Mouse (Mus musculus) myocyte (in vitro differentiated cells): ENCODE measurements around the gene Get4. TPM values are rescaled to one million over a fixed set of nuclear protein-coding genes. Genes with fewer than 3 reads are reported as not detected.

ENCODE experiments used
- H3K27me3 ChIP-seq: one replicate; pipeline ENCODE4 v1.6.1; 2011; ENCODE audit not compliant: control insufficient read depth, insufficient read depth, insufficient read length
- H3K36me3 ChIP-seq: one replicate; pipeline ENCODE4 v1.6.1; 2011; ENCODE audit not compliant: control insufficient read depth, insufficient read depth
- H3K4me2 ChIP-seq: one replicate; pipeline ENCODE4 v1.6.1; 2011; ENCODE audit warnings: low read depth, control low read depth
- H3K4me3 ChIP-seq: one replicate; pipeline ENCODE4 v1.5.1; 2011; ENCODE audit warnings: mild to moderate bottlenecking, control low read depth, moderate library complexity
- H3K79me2 ChIP-seq: one replicate; pipeline ENCODE4 v1.6.1; 2011; ENCODE audit not compliant: control insufficient read depth, insufficient read depth
- H3ac ChIP-seq: one replicate; pipeline ENCODE4 v1.6.1; 2011; ENCODE audit not compliant: control insufficient read depth, insufficient read length
- CEBPB ChIP-seq: IDR thresholded peaks from 2 replicates; pipeline ENCODE4 v1.6.1; 2011; ENCODE audit warnings: mild to moderate bottlenecking, moderate library complexity; ENCODE audit not compliant: poor library complexity, insufficient read depth, severe bottlenecking
- E2F4 ChIP-seq: IDR thresholded peaks from one replicate; pipeline ENCODE4 v1.6.1; 2011; ENCODE audit warnings: mild to moderate bottlenecking, control low read depth, moderate library complexity; ENCODE audit not compliant: insufficient read depth
- MAX ChIP-seq: IDR thresholded peaks from one replicate; pipeline ENCODE4 v1.6.1; 2011; ENCODE audit warnings: low read depth, mild to moderate bottlenecking, control low read depth
- MYOD1 ChIP-seq, 3 experiments: IDR thresholded peaks; one replicate each; pipeline ENCODE4 v1.6.1; 2011; ENCODE audit warnings: control low read depth in 2 of 3, low read depth in 2 of 3, mild to moderate bottlenecking in 2 of 3, moderate library complexity in 1 of 3; ENCODE audit not compliant: insufficient read length in 2 of 3, control insufficient read depth in 1 of 3
- MYOG ChIP-seq, 3 experiments: IDR thresholded peaks; one replicate each; pipeline ENCODE4 v1.6.1; 2011; ENCODE audit warnings: control low read depth in 2 of 3, low read depth in 2 of 3, mild to moderate bottlenecking in 2 of 3; ENCODE audit not compliant: insufficient read length in 2 of 3, control insufficient read depth in 1 of 3, insufficient read depth in 1 of 3
- POLR2A ChIP-seq: IDR thresholded peaks from one replicate; pipeline ENCODE4 v1.6.1; 2011; ENCODE audit warnings: low read depth, mild to moderate bottlenecking, control low read depth, moderate library complexity; ENCODE audit not compliant: insufficient read length
- POLR2AphosphoS2 ChIP-seq: IDR thresholded peaks from one replicate; pipeline ENCODE4 v1.6.1; 2011; ENCODE audit warnings: low read depth, control low read depth; ENCODE audit not compliant: insufficient read length
- REST ChIP-seq: IDR thresholded peaks from one replicate; pipeline ENCODE4 v1.6.1; 2011; ENCODE audit warnings: mild to moderate bottlenecking, control low read depth, moderate library complexity; ENCODE audit not compliant: insufficient read depth, insufficient read length
- SRF ChIP-seq: IDR thresholded peaks from one replicate; pipeline ENCODE4 v1.6.1; 2011; ENCODE audit warnings: low read depth; ENCODE audit not compliant: control insufficient read depth, insufficient read length
- TCF12 ChIP-seq: IDR thresholded peaks from one replicate; pipeline ENCODE4 v1.6.1; 2011; ENCODE audit warnings: mild to moderate bottlenecking, control low read depth; ENCODE audit not compliant: poor library complexity, insufficient read depth, severe bottlenecking
- TCF3 ChIP-seq: IDR thresholded peaks from one replicate; pipeline ENCODE4 v1.6.1; 2011; ENCODE audit warnings: low read depth, control low read depth; ENCODE audit not compliant: insufficient read length
- USF1 ChIP-seq: IDR thresholded peaks from one replicate; pipeline ENCODE4 v1.6.1; 2011; ENCODE audit warnings: low read depth, mild to moderate bottlenecking, control low read depth, moderate library complexity
- polyA plus RNA-seq: library from polyadenylated mRNA; unstranded; fragments of >200 nt; fragmentation: generic; extraction: Trizol; gene quantifications from one replicate; pipeline ENCODE4 v1.2.1, GENCODE M21; 2012; ENCODE audit warnings: missing spikeins

Gene Get4
- polyA plus RNA-seq, 1 experiment: 106 TPM

GRCm38 (mm10) chr5:139256211-139256765 lies 4.2 kb downstream of the Get4 start:
- Histone ChIP-seq H3K4me3 (no peak overlapping the region), H3K4me2 (no peak overlapping the region)
- TF ChIP-seq MYOG (IDR thresholded peaks at IDR 0.05; ENCODE audit: control insufficient read depth in 1 of 3, insufficient read depth in 1 of 3, insufficient read length in 2 of 3, low read depth in 2 of 3): no peak
- TF ChIP-seq MAX: no peak
- no peak for TF ChIP-seq E2F4
- no peak for TF ChIP-seq TCF3
- TF ChIP-seq POLR2A: no peak
- TF ChIP-seq POLR2AphosphoS2: no peak
- no peak for TF ChIP-seq MYOD1 (IDR thresholded peaks at IDR 0.05; ENCODE audit: control insufficient read depth in 1 of 3, insufficient read length in 2 of 3, low read depth in 2 of 3)
- TF ChIP-seq TCF12: no peak

DNA sequence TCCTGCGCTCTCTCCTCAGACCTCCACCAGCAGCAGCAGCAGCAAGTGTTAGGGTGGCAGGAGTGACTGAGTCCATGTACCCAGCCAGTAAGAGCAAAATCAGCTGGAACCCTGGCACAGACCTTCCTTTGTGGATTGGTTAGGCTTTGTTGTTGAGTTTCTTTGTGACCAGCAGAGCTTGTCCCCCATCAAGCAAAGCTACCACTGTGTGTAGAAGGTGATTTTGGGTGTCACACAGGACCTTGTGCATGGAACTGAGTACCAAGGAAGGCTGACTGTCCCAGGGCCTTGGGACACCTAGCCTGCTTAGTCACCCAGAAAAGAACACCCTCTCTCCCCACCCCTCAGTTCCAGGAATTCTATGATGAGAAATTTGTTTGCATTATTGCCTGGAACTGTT lies 5.1 kb downstream of the Get4 start:
- no peak overlapping the region for H3ac ChIP-seq
- no peaks in the 10 kb centered on the region for H3K27me3 ChIP-seq
- peaks cover 22% of the 10 kb centered on the region for H3K36me3 ChIP-seq
- TF ChIP-seq MYOG (IDR thresholded peaks at IDR 0.05; ENCODE audit: control insufficient read depth in 1 of 3, insufficient read depth in 1 of 3, insufficient read length in 2 of 3, low read depth in 2 of 3): no peak
- no peak for TF ChIP-seq POLR2AphosphoS2
- no peak for TF ChIP-seq SRF
- no peak for TF ChIP-seq TCF3
- TF ChIP-seq TCF12: no peak
- no peak overlapping the region for H3K4me3 ChIP-seq
- peaks cover 95% of the 10 kb centered on the region for H3K79me2 ChIP-seq
- H3K4me2 ChIP-seq: no peak overlapping the region

More at GRCm38 (mm10) chr5:139256211-139256765, 4.2 kb downstream of the Get4 start:
- Histone ChIP-seq H3ac (no peak overlapping the region), H3K36me3 (peaks cover 14% of the 10 kb centered on the region), H3K79me2 (peaks cover 85% of the 10 kb centered on the region), H3K27me3 (no peaks in the 10 kb centered on the region)

GRCm38 (mm10) chr5:139257818-139258217 lies 5.7 kb downstream of the Get4 start:
- Histone ChIP-seq H3K4me2 (no peak overlapping the region), H3K27me3 (no peaks in the 10 kb centered on the region), H3K79me2 (peaks cover 93% of the 10 kb centered on the region), H3K4me3 (no peak overlapping the region), H3ac (no peak overlapping the region), H3K36me3 (peaks cover 24% of the 10 kb centered on the region)
- no peak for TF ChIP-seq CEBPB

DNA sequence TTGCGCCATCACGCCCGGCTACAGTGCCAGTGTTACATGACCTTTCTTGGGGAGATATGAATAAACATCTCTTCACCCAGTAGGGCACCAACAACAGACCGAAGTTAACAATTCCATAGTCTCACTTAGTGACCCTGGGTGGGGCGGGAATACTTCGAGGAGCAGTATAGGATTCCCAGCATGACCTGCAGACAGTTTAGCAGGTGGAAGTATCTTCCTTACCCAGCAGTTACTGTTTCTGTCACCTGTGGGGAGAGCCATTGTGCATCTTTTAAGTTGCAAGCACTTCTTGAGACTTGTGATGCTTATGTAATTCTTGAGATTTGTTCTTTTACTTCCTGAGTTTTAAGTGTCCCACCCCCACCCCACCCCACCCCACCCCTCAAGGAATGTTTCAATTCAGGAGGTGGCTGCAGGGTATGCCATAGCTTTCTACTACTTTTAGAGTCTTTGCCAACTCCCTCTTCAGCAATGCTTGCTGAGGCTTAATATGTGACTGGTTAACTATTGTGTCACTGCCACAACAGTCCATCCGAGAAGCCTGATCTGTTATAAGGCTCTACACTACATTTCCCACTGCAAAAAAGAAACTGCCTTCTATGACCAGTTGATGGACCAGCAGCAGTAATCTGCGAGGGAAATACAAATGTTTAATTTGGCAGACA lies 6.4 kb downstream of the Get4 start:
- Histone ChIP-seq H3K79me2 (peaks cover 86% of the 10 kb centered on the region), H3ac (no peak overlapping the region), H3K4me2 (no peak overlapping the region), H3K4me3 (no peak overlapping the region), H3K27me3 (no peaks in the 10 kb centered on the region), H3K36me3 (peaks cover 28% of the 10 kb centered on the region)
- no peak for TF ChIP-seq REST
- no peak for TF ChIP-seq TCF3
- TF ChIP-seq MYOG (IDR thresholded peaks at IDR 0.05; ENCODE audit: control insufficient read depth in 1 of 3, insufficient read depth in 1 of 3, insufficient read length in 2 of 3, low read depth in 2 of 3): no peak
- TF ChIP-seq MYOD1 (IDR thresholded peaks at IDR 0.05; ENCODE audit: control insufficient read depth in 1 of 3, insufficient read length in 2 of 3, low read depth in 2 of 3): no peak
- TF ChIP-seq MAX: no peak
- TF ChIP-seq POLR2AphosphoS2: no peak
- no peak for TF ChIP-seq SRF
- no peak for TF ChIP-seq USF1
- no peak for TF ChIP-seq E2F4
- no peak for TF ChIP-seq CEBPB
- TF ChIP-seq TCF12: no peak
- no peak for TF ChIP-seq POLR2A

DNA sequence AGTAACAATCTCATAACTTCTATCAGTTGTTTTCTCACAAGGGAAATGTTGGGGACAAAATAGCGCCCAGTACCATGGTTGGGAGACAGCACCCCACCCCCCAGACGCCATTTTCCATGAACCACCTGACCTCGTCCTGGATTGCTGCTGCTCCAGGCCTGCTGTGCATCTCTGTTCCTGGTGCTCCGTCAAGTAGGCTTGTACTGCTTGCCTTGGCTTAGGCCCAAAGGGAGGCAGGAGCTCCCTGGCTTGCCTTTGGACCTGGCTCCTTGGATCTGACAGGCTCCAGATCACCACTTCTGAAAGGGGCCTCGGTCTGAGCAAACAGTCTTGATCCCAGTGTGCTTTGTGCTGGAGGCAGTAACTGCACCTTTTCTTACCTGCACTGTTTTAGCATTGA lies 7.7 kb downstream of the Get4 start:
- no peak overlapping the region for H3K4me3 ChIP-seq
- H3K4me2 ChIP-seq: no peak overlapping the region
- peaks cover 73% of the 10 kb centered on the region for H3K79me2 ChIP-seq
- H3ac ChIP-seq: no peak overlapping the region
- peaks cover 36% of the 10 kb centered on the region for H3K36me3 ChIP-seq
- TF ChIP-seq E2F4 (no peak), MAX (no peak), MYOG (IDR thresholded peaks at IDR 0.05; ENCODE audit: control insufficient read depth in 1 of 3, insufficient read depth in 1 of 3, insufficient read length in 2 of 3, low read depth in 2 of 3) (no peak), SRF (no peak), POLR2A (no peak), POLR2AphosphoS2 (no peak), CEBPB (no peak), USF1 (no peak), MYOD1 (IDR thresholded peaks at IDR 0.05; ENCODE audit: control insufficient read depth in 1 of 3, insufficient read length in 2 of 3, low read depth in 2 of 3) (no peak), REST (no peak), TCF3 (no peak)
- H3K27me3 ChIP-seq: no peaks in the 10 kb centered on the region
